Mouse (Mus musculus): ENCODE measurements around the gene Nuak1. TPM values are rescaled to one million over a fixed set of nuclear protein-coding genes. Genes with fewer than 3 reads are reported as not detected.

Gene Nuak1
- total and polyA plus RNA-seq, 3 experiments, result 1.1 to 2.2 TPM; not detected in 1

DNA sequence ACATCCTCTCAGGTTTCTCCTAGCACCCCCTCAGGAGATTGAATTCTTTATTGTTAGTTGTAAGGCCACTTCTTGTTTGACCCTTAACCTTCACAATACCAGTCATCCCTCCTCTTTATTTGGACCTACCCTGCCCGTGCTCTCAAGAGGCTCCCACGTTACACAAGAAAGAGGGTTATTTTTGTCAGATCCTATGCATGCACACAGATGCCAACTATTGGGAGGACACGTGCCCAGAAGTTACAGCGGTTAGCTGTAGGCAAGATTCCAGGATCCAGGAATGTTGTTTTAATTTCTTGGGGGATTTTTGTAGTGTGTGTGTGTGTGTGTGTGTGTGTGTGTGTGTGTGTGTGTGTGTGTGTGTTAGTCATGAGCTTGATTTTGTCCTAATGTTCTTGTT is 25.1 kb upstream of the Nuak1 start:
- H3K79me2 ChIP-seq (ENCODE audit: control insufficient read depth, insufficient read depth, low read length, poor library complexity), result no peaks in the 10 kb centered on the region
- H3K4me1 ChIP-seq (ENCODE audit: control insufficient read depth in 1 of 2, insufficient read depth in 2 of 2, low read length in 2 of 2), result no peaks in the 10 kb centered on the region
- no peaks in the 10 kb centered on the region for H3K36me3 ChIP-seq (ENCODE audit: control insufficient read depth in 1 of 2, insufficient read depth in 2 of 2, low read length in 2 of 2)
- H3K27me3 ChIP-seq (ENCODE audit: control insufficient read depth in 1 of 2, insufficient read depth in 2 of 2, low read length in 2 of 2), result no peaks in the 10 kb centered on the region
- no peak overlapping the region for H3K27ac ChIP-seq (ENCODE audit: control insufficient read depth, low read depth, low read length)
- TF ChIP-seq ZNF384 (IDR thresholded peaks at IDR 0.05; ENCODE audit: low read depth, low read length), result no peak
- TF ChIP-seq E2F4 (IDR thresholded peaks at IDR 0.05; ENCODE audit: borderline replicate concordance, low read depth, low read length), result no peak
- no peak for TF ChIP-seq TAL1 (IDR thresholded peaks at IDR 0.05; ENCODE audit: low read length)
- no peak for TF ChIP-seq NRF1 (IDR thresholded peaks at IDR 0.05; ENCODE audit: insufficient read depth, low read depth, low read length, poor library complexity, severe bottlenecking)
- no peak for TF ChIP-seq MYB (IDR thresholded peaks at IDR 0.05; ENCODE audit: low read depth, low read length)
- TF ChIP-seq GABPA (IDR thresholded peaks at IDR 0.05; ENCODE audit: low read depth, low read length), result no peak
- no peak for TF ChIP-seq USF2 (IDR thresholded peaks at IDR 0.05; ENCODE audit: borderline replicate concordance in 1 of 2, insufficient read depth in 1 of 2, low read depth in 1 of 2, low read length in 2 of 2)
- no peak for TF ChIP-seq CHD1 (IDR thresholded peaks at IDR 0.05; ENCODE audit: low read depth, low read length)
- no peak for TF ChIP-seq UBTF (IDR thresholded peaks at IDR 0.05; ENCODE audit: borderline replicate concordance, insufficient read depth, low read depth, low read length)
- TF ChIP-seq KAT2A (conservative IDR thresholded peaks at IDR 0.05; ENCODE audit: low read depth, low read length), result no peak
- TF ChIP-seq ETS1 (IDR thresholded peaks at IDR 0.05; ENCODE audit: low read depth, low read length), result no peak
- TF ChIP-seq EP300 (IDR thresholded peaks at IDR 0.05; ENCODE audit: low read depth in 1 of 2, low read length in 2 of 2), result no peak
- TF ChIP-seq JUND (IDR thresholded peaks at IDR 0.05; ENCODE audit: low read depth, low read length), result no peak
- H3K4me3 ChIP-seq (ENCODE audit: control insufficient read depth in 1 of 2, insufficient read depth in 1 of 2, low read depth in 2 of 2, low read length in 2 of 2), result no peak overlapping the region
- DNase-seq (ENCODE audit: low read depth, low spot score), result no peak
- no peaks in the 10 kb centered on the region for H3K9me3 ChIP-seq (replicated peaks; ENCODE audit: insufficient read depth, low read length)
- no peak overlapping the region for H3K9ac ChIP-seq (ENCODE audit: control insufficient read depth, low read depth, low read length, poor library complexity, severe bottlenecking)

DNA sequence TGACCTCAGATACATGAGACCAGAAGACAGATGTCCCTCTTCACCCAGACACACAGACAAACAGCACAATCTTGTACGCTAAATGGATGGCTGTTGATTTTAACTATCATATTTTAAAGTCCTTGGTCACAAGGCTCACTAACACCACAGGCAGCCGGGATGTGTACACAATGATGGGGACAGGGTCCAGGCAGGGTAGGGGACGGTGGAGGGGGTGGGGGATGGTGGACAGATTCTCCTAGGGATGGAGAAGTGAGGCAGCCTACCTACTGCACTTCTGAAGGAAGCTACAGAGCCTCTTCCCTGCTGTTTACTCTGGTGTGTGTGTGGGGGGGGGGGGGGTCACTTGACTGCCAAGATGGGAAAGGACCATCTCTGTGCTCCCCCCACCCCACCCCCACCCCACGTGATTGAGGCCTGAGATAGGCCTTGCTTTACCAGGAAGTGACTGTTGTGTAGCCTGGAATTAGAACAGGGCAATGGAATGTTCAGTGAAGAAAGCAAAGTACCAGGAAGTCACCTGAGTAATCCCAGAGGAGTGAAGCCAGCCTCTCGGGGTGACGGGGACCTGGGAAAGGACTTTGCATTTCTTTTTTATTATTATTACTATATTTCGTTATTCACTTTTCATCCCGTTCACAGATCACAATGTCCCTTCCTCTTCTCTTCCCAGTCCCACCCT is 20.2 kb upstream of the Nuak1 start:
- H3K27ac ChIP-seq (ENCODE audit: control insufficient read depth, low read depth, low read length), result no peak overlapping the region
- no peak overlapping the region for H3K9ac ChIP-seq (ENCODE audit: control insufficient read depth, low read depth, low read length, poor library complexity, severe bottlenecking)
- no peak for DNase-seq (ENCODE audit: low read depth, low spot score)
- H3K9me3 ChIP-seq (replicated peaks; ENCODE audit: insufficient read depth, low read length), result no peaks in the 10 kb centered on the region
- no peaks in the 10 kb centered on the region for H3K79me2 ChIP-seq (ENCODE audit: control insufficient read depth, insufficient read depth, low read length, poor library complexity)
- H3K36me3 ChIP-seq (ENCODE audit: control insufficient read depth in 1 of 2, insufficient read depth in 2 of 2, low read length in 2 of 2), result no peaks in the 10 kb centered on the region
- no peaks in the 10 kb centered on the region; a peak in 3 of 4 replicates for H3K27me3 ChIP-seq (ENCODE audit: control insufficient read depth in 1 of 2, insufficient read depth in 2 of 2, low read length in 2 of 2)
- no peak for TF ChIP-seq ELF1 (IDR thresholded peaks at IDR 0.05; ENCODE audit: low read depth, low read length)
- TF ChIP-seq SMC3 (IDR thresholded peaks at IDR 0.05; ENCODE audit: low read depth, low read length), result no peak
- no peak for TF ChIP-seq GABPA (IDR thresholded peaks at IDR 0.05; ENCODE audit: low read depth, low read length)
- TF ChIP-seq RCOR1 (IDR thresholded peaks at IDR 0.05; ENCODE audit: low read depth, low read length), result no peak
- TF ChIP-seq ZNF384 (IDR thresholded peaks at IDR 0.05; ENCODE audit: low read depth, low read length), result no peak
- TF ChIP-seq MAFK (IDR thresholded peaks at IDR 0.05; ENCODE audit: borderline replicate concordance, low read depth, low read length), result no peak
- H3K4me3 ChIP-seq (ENCODE audit: control insufficient read depth in 1 of 2, insufficient read depth in 1 of 2, low read depth in 2 of 2, low read length in 2 of 2), result no peak overlapping the region
- no peaks in the 10 kb centered on the region for H3K4me1 ChIP-seq (ENCODE audit: control insufficient read depth in 1 of 2, insufficient read depth in 2 of 2, low read length in 2 of 2)
